Mouse (Mus musculus) MEL (cell line): ENCODE data around the gene Mrpl35.

ENCODE experiments used
- CHD2 ChIP-seq: IDR thresholded peaks from 2 replicates; pipeline ENCODE4 v1.6.1; 2011; ENCODE audit warnings: low read length, improper control_type of control experiment
- CTCF ChIP-seq, 3 experiments: IDR thresholded peaks in 2 of 3; conservative IDR thresholded peaks in 1 of 3; 2 replicates each; pipeline ENCODE4 v1.5.1; 2011 to 2012; ENCODE audit warnings: low read length in 3 of 3, low read depth in 2 of 3, mild to moderate bottlenecking in 2 of 3, improper control_type of control experiment in 1 of 3, inconsistent platforms in 1 of 3, mixed read lengths in 1 of 3, moderate library complexity in 1 of 3; ENCODE audit not compliant: control insufficient read depth in 1 of 3, insufficient read depth in 1 of 3, poor library complexity in 1 of 3, severe bottlenecking in 1 of 3
- ETS1 ChIP-seq: IDR thresholded peaks from 2 replicates; pipeline ENCODE4 v1.6.1; 2012; ENCODE audit warnings: low read depth, mild to moderate bottlenecking, inconsistent platforms, low read length, improper control_type of control experiment, moderate library complexity
- POLR2A ChIP-seq, 2 experiments: IDR thresholded peaks; 2 replicates each; pipeline ENCODE4 v1.6.1; 2011 to 2012; ENCODE audit warnings: low read length in 2 of 2, mild to moderate bottlenecking in 2 of 2, control low read depth in 1 of 2, improper control_type of control experiment in 1 of 2, low read depth in 1 of 2, moderate library complexity in 1 of 2; ENCODE audit not compliant: control insufficient read depth in 1 of 2, insufficient read depth in 1 of 2, poor library complexity in 1 of 2
- POLR2AphosphoS2 ChIP-seq: IDR thresholded peaks from 2 replicates; pipeline ENCODE4 v1.6.1; 2011; ENCODE audit warnings: low read length, improper control_type of control experiment
- UBTF ChIP-seq: IDR thresholded peaks from 2 replicates; pipeline ENCODE4 v1.6.1; 2012; ENCODE audit warnings: low read depth, mild to moderate bottlenecking, inconsistent platforms, low read length, improper control_type of control experiment, moderate library complexity, borderline replicate concordance; ENCODE audit not compliant: insufficient read depth
- USF2 ChIP-seq, 2 experiments: IDR thresholded peaks; 2 replicates each; pipeline ENCODE4 v1.6.1; 2011 to 2012; ENCODE audit warnings: improper control_type of control experiment in 2 of 2, low read length in 2 of 2, borderline replicate concordance in 1 of 2, inconsistent platforms in 1 of 2, low read depth in 1 of 2, mild to moderate bottlenecking in 1 of 2; ENCODE audit not compliant: insufficient read depth in 1 of 2
- ZC3H11A ChIP-seq: IDR thresholded peaks from 2 replicates; pipeline ENCODE4 v1.6.1; 2012; ENCODE audit warnings: low read depth, mild to moderate bottlenecking, inconsistent platforms, low read length, improper control_type of control experiment

DNA sequence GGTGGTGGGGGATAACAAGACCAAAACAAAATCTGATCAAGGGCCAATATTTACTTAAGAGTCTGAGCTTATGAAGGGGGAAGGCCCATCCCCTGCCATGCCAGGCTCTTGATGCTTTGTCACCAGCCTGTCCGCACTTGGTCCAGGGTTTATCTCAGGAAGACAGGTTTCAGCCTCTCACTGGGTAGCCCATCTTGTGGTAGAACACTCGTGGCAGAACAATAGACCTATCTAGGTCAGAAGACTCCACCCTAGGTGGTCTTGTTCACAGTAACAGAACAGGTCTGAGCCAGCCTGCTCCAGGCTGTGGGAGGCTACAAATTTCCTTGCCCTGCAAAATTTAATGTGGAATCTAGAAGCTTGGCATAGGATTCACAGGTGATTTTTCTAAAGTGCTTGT is 10.0 kb upstream of the Mrpl35 start:
- no peak for TF ChIP-seq POLR2A (IDR thresholded peaks at IDR 0.05; ENCODE audit: control insufficient read depth in 1 of 2, insufficient read depth in 1 of 2, low read depth in 1 of 2, low read length in 2 of 2, poor library complexity in 1 of 2)
- TF ChIP-seq POLR2AphosphoS2 = no peak
- no peak for TF ChIP-seq CTCF (IDR thresholded peaks at IDR 0.05 in 2 of 3, conservative IDR thresholded peaks at IDR 0.05 in 1 of 3; ENCODE audit: control insufficient read depth in 1 of 3, insufficient read depth in 1 of 3, low read depth in 2 of 3, low read length in 3 of 3, poor library complexity in 1 of 3, severe bottlenecking in 1 of 3)
- TF ChIP-seq ETS1 = no peak
- no peak for TF ChIP-seq ZC3H11A
- TF ChIP-seq USF2 (IDR thresholded peaks at IDR 0.05; ENCODE audit: borderline replicate concordance in 1 of 2, insufficient read depth in 1 of 2, low read depth in 1 of 2, low read length in 2 of 2) = no peak
- no peak for TF ChIP-seq UBTF
- TF ChIP-seq CHD2 = no peak
